Mouse (Mus musculus) bone marrow macrophage, adult 2 months (primary cell): ENCODE data around the gene Asb15.

Source experiments
- CTCF ChIP-seq: IDR thresholded peaks from 2 replicates; pipeline ENCODE4 v1.5.1; 2012; ENCODE audit warnings: low read depth, mild to moderate bottlenecking, low read length, moderate library complexity
- POLR2A ChIP-seq: IDR thresholded peaks from 2 replicates; pipeline ENCODE4 v1.6.1; 2012; ENCODE audit warnings: mild to moderate bottlenecking, low read depth, low read length, borderline replicate concordance

DNA sequence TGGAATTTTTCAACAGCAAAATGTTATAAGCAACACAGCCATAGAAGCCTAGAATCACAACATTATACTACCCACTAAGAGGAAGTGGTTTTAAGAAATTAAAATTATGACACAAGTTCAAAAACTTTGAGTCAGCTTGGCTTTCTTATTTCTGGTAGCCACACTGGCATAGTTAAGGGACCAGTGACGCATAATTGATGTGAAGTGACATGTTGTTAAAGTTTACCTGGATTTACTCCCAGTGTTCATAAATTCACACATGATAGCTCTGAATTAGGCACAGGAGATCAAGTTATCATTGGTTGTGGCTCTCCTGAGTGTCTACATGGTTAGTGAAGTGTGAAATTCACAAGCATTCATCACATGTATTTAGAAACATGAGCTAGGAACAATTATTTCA, 36.9 kb downstream of the Asb15 start:
- TF ChIP-seq POLR2A (no peak), CTCF (no peak)
